Mouse (Mus musculus): ENCODE data around the gene Apoc1. TPM values are rescaled to one million over a fixed set of nuclear protein-coding genes. Genes with fewer than 3 reads are reported as not detected.

Gene Apoc1
- polyA plus RNA-seq, 1 experiment, result 90.2 TPM

GRCm38 (mm10) chr7:19685374-19685773, 7.1 kb downstream of the Apoc1 start:
- no peak for DNase-seq (ENCODE audit: low read depth)

DNA sequence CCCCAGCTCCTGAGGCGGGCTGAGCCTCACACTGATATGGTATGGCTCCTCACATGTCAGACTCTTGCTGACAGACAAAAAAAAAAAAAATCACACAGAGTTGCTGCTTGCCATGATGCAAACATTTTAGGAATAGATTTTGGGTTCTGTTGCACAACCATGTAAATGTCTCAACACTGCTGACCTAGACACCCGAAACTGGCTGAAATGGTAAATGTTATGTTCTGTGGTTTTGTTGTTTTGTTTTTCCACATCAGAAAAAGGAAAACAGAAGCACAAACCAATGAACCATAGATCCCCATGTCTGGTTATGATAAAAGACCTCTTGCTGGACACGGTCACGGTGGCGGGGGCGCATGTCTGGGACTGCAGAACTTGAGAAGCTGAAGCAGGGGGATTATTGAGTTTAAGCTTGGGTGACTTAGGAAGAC, 8.7 kb downstream of the Apoc1 start:
- DNase-seq (ENCODE audit: low read depth), result no peak

DNA sequence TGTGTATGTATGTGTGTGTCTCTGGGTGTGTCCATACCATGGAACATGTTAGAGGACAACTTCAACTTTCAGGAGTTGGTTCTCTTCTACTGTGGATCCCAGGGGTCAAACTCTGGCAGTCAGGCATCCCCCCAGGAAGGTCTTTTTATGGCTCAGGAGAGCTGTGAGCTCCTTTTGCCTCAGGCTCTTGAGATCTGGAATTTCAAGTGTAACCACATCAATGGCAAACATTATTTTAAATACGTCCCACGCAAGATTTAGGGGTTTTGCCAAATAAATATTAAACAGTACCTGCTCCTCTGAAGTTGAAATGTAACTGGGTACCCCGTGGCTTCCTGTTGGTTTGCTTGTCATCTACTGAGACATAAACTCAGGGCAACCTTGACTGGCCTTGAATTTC, 9.5 kb downstream of the Apoc1 start:
- no peak for DNase-seq (ENCODE audit: low read depth)

- DNase-seq (ENCODE audit: low read depth), result no peak
These were observed 11.2 kb downstream of the Apoc1 start, which contains the start of the genes Gm44805 and Apoc4 for GRCm38 (mm10) chr7:19681202-19681694. Gene Gm44805 (minus strand): TSS chr7:19681423. Gene Apoc4 (minus strand): TSS chr7:19681479.

GRCm38 (mm10) chr7:19680702-19681101, 11.8 kb downstream of the Apoc1 start:
- DNase-seq (ENCODE audit: low read depth), result no peak

DNA sequence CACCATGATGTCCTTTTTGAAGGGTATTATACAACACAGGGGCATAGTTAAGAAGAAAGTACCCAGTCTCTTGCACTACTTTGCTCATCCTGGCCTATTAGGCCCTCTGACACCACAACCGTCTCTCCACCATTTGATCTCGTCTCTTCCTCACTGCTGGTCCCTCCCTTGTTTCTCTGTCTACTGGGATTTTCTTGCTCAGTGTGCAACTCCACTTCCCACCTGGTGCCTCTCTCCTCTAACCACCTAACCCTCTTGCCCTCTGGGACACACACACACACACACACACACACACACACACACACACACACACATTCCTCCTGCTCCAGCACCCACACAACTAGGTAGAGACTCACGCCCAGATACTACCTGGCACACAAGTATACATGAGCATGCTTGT, 13.6 kb downstream of the Apoc1 start:
- DNase-seq (ENCODE audit: low read depth), result no peak

DNA sequence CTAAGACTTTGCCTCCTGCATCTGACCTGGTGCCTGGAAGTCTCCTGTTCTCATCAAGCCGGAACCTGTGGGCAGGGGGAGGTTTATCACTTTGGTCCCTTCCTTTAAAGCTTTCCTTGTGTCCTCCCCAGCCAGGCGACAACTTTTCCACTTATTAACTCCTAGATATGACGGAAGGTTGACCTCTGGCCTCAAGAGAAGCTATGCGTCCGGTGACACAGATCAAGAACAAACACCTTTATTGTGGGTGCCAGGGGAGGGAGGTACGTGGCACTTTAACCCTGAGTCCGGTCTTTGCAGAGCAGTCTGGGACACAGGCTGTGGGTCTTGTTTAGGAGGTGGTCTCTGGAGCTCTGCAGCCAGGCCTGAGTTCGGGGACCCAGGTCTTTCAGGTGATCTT, 14.6 kb downstream of the Apoc1 start, which contains the start of gene Apoc2:
Apoc2 (minus strand) TSS at position 70 of the 400 bp plus-strand sequence.
- DNase-seq (ENCODE audit: low read depth), result no peak

DNA sequence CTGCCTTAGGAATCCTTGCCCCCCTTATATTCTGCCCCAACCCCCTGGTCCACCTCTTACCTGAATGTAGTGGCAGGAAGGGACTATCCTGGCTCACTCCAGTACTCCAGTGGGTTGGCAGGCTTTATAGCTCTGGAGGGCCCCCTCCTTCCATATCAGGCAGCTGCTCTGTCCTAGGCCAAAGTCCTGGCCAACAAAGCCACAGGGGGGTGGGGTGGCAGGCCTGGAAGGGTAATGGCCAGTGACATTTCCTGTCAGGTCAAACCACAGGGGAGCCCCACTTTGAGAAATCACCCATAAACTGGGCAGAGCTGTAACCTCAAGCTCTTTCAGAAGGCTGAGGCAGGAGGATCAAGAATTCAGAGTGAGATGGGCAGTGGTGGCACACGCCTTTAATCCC, 15.8 kb downstream of the Apoc1 start:
- DNase-seq (ENCODE audit: low read depth), result no peak

- DNase-seq (ENCODE audit: low read depth), result no peak
These were observed 16.6 kb downstream of the Apoc1 start for GRCm38 (mm10) chr7:19675824-19676223.

DNA sequence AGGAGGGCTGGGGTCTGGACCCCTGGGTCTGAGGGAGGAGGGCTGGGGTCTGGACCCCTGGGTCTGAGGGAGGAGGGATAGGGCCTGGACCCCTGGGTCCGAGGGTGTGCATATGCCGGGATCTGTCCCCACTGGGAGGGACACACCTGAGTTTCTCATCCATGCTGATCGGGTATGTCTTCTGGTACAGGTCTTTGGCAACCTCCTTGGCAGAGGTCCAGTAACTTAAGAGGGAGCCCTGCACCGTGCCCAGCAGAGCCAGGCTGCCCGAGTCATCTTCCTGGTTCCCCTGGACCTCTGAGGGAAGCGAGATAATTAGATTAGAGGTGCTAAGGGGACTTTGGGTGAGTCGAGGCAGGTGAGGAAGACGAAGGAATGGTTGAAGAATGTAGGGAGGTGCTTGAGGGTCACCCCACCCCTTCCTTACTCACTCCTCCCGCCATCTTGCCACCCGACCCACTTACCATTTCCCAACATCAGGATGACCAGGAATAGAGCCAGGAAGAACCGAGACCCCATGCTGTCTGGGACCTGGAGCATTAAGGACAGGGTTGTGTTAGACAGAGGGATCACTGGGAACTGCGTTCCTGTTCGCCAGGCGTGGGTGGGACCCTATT, 19.3 kb downstream of the Apoc1 start:
- no peak for DNase-seq (ENCODE audit: low read depth)

DNA sequence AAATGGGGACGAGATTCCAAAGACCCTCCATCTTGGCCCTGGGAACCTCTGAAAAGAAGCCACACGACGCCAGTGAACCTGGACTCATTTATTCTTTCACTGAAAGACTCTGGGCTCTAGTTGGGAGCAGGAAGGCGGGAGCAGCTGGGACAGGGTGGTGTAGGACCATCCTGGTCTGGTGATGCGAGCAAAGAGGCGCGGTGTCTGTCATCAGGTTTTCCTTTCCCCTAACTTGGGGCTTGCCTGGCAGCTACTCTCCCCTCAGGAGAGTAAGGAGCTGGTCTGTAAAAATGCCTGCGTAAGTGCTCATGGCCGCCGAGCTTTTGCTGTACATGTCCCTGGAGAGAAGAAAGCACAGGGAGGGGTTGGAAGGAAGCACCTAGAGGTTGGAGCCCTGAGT, 20.9 kb downstream of the Apoc1 start:
- DNase-seq (ENCODE audit: low read depth), result no peak

DNA sequence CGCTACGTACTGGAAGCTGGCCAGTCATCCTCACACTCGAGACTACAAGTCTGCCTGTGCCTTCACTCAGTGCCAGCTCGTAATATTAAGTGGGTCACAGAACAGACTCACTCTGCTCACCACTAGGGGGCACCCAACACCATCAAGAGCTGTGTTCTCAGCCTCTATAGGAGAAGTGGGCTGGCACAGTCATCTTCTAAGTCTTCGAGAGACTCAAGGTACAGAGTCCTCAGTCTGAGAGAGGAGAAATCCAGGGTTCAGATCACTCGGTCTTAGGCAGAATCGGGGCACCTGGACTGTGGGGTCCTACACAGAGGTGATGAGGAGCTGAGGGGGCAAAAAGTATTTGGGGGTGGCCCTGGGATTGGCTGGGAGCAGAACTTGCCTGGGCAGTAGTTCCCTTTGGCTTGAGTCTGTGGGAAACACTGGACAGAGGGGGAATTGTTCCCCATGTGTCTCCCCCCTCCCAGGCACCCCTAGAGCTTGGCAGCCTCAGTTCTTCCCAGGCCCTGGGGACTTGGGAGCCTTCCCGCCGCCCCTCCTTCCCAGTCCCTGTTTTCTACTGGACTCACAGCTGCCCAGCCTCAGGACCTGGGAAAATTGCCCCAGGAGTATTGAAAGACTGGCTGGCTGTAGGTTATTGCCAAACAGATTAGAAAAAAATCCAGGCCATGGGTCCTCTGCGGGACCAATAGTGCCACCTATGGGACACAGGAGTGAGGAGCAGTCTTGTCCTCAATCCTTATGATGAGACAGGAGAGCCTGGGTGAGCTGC, 23.3 kb downstream of the Apoc1 start:
- no peak for DNase-seq (ENCODE audit: low read depth)

- DNase-seq (ENCODE audit: low read depth), result no peak
These were observed 25.0 kb downstream of the Apoc1 start for GRCm38 (mm10) chr7:19667434-19667833.

DNA sequence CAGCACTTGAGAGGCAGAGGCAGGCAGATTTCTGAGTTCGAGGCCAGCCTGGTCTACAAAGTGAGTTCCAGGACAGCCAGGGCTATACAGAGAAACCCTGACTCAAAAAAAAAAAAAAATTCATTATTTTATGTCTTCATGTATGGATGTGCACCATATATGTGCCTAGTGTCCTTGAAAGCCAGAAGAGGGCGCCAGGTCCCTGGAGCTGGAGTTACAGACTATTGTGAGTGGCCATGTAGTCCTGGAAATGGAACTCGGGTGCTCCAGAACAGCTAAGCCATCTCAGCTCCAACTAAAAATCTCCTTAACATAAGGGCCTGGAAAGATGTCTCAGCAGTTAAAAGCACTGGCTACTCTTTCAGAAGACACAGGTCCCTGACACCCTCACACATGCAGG, 25.7 kb downstream of the Apoc1 start:
- no peak for DNase-seq (ENCODE audit: low read depth)

- DNase-seq (ENCODE audit: low read depth), result peak; percentile 81
These were observed 27.3 kb downstream of the Apoc1 start, which contains the start of gene Clptm1 for GRCm38 (mm10) chr7:19664955-19665841. Gene Clptm1 (minus strand): TSS chr7:19665033.

DNA sequence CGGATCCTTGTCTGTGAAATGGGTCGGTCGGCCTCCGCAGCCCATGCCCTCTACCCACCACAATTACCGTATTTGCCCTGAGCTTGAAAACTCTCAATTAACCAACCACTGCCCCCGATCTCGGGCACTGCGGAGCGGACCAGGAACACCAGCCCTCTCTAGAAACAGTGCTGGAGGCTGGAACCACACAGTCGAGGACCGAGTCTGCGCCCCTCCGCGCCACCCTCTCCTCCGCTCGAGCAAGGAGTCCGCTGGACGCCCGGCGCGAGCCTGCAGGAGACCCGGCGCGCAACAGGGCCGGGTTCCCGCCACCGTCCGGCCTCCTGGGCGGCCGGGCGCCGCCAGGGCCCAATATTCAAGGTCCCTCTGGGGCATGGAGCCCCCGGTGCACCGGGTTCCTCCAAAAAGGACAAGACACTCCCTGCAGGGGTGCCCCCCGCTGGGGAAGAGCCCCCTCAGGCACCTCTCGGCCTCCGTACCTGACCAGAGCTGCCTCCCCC, 28.0 kb downstream of the Apoc1 start:
- DNase-seq (ENCODE audit: low read depth), result no peak

- no peak for DNase-seq (ENCODE audit: low read depth)
These were observed 28.5 kb downstream of the Apoc1 start for GRCm38 (mm10) chr7:19663940-19664339.

- DNase-seq (ENCODE audit: low read depth), result no peak
These were observed 39.8 kb downstream of the Apoc1 start for GRCm38 (mm10) chr7:19652614-19653013.

GRCm38 (mm10) chr7:19651063-19651786, 41.2 kb downstream of the Apoc1 start:
- DNase-seq (ENCODE audit: low read depth), result no peak

GRCm38 (mm10) chr7:19641223-19641622, 51.2 kb downstream of the Apoc1 start:
- no peak for DNase-seq (ENCODE audit: low read depth)

All from gonadal fat pad, adult 2 months (tissue).